Mouse (Mus musculus) cortical plate, adult 2 months (tissue): ENCODE results near the gene Flrt2.

Experiments used
- CTCF ChIP-seq: fragments of 200-500 bp; IDR thresholded peaks from 2 replicates; pipeline ENCODE4 v1.5.1; 2011; ENCODE audit warnings: mild to moderate bottlenecking, control low read depth, low read length; ENCODE audit not compliant: insufficient read depth; ENCODE audit errors: extremely low read depth
- POLR2A ChIP-seq: fragments of 200-500 bp; IDR thresholded peaks from 2 replicates; pipeline ENCODE4 v1.6.1; 2011; ENCODE audit warnings: mild to moderate bottlenecking, low read length, control low read depth; ENCODE audit not compliant: insufficient read depth; ENCODE audit errors: extremely low read depth

- TF ChIP-seq CTCF = no peak
- no peak for TF ChIP-seq POLR2A
Measured at GRCm38 (mm10) chr12:95700746-95701145, 8.7 kb downstream of the Flrt2 start.
